Mouse (Mus musculus): ENCODE measurements around the gene Gpd1.
"Not testable (repeated sequence)": the region's sequence is repeated elsewhere in the genome, so short reads cannot be mapped to it uniquely, and the experiment has no call there.

Gene Gpd1

DNA sequence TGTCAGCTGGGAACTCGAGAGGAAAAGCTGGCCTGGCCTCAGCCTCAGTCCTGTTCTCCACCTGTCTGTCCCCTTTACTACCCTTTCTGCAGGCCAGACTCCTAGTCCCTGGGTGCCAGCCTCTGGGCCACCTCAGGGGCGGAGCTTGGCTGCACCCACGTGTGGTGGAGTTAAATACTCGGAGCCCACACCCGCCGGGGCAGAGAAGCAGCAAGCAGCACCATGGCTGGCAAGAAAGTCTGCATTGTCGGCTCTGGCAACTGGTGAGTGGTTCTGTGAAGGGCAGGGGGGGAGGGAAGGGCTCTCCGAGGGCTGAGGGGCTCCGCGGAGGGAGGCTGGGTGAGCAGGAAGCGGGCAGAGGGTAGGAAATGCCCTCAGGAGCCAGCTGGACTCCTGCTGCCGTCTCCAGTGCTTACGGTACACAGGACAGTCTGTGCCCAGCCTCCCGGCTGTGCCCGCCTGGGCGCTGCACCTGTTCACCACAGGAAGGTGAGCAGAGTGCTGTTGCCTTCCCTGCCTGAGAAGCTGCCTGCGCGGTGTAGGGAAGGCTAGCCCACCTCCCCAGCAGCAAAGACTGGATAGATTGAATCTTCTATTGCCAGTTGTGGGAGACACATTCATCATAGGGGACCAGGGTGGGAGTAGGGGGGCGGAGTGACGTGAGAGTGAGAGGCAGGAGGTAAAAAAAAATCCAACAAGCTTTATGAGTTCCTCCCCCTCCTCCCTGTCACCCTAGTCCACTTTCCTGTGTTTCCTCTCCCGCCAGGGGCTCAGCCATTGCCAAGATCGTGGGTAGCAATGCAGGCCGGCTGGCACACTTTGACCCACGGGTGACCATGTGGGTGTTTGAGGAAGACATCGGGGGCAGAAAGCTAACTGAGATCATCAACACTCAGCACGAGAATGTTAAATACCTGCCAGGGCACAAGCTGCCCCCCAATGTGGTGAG is at the start of gene Gpd1:
TSS of gene Gpd1 (plus strand) at position 130 of the 949 bp plus-strand sequence.
- peak in 1 of 2 experiments; percentile 24 for DNase-seq

GRCm38 (mm10) chr15:99667544-99667943 is 49.8 kb upstream of the Gpd1 start:
- DNase-seq: no peak

- DNase-seq: peak; percentile 67 to 69
Measured at GRCm38 (mm10) chr15:99668881-99669280, 48.4 kb upstream of the Gpd1 start.

DNA sequence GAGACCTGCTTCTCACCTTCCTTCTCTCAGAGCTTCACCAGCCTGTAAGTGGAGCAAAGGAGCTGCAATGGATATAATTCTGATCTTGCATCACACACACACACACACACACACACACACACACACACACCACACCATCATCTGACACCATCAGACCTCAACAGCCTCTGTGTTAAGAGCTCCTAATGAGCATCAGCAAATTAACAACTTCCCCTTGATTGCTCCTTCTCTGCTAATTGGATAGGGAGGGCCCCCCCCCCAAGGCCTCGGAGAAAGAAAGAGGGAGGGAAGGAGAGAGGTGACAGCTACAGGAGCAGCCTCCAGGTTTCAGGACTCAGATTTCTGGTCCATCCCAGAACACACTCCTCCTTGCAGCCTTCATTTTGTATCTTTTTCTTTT is 47.9 kb upstream of the Gpd1 start:
- no peak for DNase-seq

DNA sequence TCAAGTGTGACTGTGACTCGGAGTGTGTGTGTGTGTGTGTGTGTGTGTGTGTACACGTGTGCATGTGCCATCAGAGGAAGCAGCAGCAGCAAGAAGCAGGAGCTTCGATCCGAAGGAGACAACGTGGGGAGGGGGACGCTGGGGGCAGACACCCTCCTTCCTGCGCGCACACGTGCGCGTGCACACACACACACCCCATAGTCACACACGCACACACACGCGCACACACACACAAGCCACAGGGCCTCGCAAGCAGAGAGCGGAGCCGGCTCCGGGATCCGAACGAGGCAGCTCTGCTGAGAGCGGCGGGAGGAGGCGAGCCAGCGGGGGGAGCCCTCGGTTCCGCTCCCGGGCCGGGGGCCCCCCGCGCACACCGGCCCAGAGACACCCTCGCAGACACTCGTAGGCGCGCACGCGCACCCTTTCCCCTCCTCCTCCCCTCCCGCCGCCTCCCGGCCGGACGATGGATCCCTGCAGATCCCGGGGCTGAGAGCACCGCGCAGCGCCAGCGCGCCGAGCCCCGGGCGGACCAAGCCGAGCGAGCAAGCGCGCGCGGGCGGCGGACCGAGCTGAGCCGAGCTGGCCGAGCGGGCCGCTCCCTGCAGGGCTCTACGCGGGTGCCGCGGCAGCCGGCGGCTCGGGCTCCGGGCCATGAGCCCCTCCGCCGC is 47.0 kb upstream of the Gpd1 start, which contains the start of gene Asic1:
TSS of gene Asic1 (plus strand) at position 215 of the 668 bp plus-strand sequence.
- DNase-seq: peak; percentile 9 to 30

GRCm38 (mm10) chr15:99670964-99671670 is 46.2 kb upstream of the Gpd1 start:
- no peak for DNase-seq

GRCm38 (mm10) chr15:99671783-99672182 is 45.5 kb upstream of the Gpd1 start:
- no peak for DNase-seq

DNA sequence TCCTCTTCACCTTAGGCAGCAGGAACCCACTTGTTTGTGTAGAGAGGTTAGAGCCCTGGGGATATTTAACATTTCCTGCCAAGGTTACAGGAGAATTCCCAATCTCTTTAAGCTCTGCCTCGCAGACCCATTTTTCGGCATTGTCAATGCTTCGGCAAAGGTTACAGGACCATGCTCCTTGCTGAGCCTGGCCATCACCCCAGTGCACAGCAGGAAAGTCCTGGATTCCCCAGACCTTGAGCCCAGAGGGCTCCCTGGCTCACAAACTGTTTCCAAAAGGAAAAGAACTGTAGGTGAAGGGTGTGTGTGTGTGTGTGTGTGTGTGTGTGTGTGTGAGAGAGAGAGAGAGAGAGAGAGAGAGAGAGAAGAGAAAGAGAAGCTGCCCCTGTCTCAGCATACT is 42.4 kb upstream of the Gpd1 start:
- DNase-seq: no peak

DNA sequence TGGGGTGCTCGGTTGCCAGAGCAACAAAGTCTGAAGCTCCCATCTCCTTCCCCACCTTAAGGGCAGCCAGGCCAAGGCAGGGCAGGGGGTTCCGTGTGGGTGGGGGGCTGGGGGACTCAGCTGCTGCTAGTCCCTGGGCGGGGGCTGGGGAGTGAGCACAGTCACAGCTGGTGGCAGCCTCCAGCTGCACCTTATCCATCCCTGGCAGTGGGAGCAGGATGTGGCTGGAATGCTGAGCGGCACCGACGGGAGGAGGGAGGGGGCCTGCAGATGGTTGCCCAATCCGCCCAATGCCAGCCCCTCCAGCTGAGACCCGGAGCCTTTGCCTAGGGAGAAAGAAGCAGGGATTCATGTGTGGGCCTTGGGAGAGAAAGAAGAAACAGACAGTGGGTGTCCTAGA is 40.2 kb upstream of the Gpd1 start:
- DNase-seq: no peak

- DNase-seq: peak; percentile 35 to 51
Measured at GRCm38 (mm10) chr15:99678063-99678800, 39.1 kb upstream of the Gpd1 start.

- no peak for DNase-seq
Measured at GRCm38 (mm10) chr15:99679008-99679407, 38.3 kb upstream of the Gpd1 start.

GRCm38 (mm10) chr15:99682880-99683279 is 34.4 kb upstream of the Gpd1 start:
- no peak for DNase-seq

GRCm38 (mm10) chr15:99684156-99684555 is 33.2 kb upstream of the Gpd1 start:
- DNase-seq: no peak

DNA sequence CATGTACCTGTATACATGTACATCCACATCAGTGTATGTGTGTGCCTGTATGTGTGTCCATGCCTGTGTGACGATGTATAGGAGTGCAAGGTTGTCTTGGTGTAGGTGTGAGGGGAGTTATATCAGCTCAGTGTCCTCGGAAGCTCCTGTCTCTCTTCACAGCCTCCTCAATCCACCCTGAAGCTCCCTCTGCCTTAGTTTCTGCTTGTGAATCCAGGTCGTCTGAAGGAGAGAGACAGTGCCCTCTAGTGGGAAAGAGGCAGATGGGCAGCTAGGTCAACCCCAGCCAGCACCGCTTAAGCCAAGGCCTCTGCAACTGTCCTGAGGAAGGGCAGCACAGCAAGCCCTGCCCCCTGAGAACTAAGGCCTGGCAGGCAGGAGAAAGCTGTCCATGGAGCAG is 28.6 kb upstream of the Gpd1 start:
- DNase-seq: peak in 1 of 2 experiments; percentile 30

GRCm38 (mm10) chr15:99690924-99691323 is 26.4 kb upstream of the Gpd1 start:
- no peak for DNase-seq

DNA sequence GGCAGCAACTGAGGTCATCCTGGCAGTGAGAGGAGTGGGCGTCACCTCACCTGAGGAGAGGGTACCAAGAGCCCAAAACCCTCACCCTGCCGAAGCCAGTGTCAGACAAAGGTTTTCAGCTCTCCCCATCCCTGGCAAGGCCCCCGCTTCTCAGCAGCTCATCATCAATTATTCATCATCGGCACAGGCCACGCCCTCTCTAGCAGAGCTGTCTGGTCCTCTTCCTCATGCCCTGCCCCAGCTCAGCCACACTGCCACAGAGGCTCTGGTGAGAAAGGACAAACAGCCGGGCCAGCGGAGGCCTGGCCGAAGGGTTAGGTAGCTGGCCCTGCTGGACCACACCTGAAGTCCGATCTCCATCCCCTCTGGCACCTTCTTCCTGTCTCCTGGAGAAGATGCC is 25.3 kb upstream of the Gpd1 start:
- DNase-seq: no peak

- no peak for DNase-seq
Measured at GRCm38 (mm10) chr15:99697309-99697708, 20.0 kb upstream of the Gpd1 start.

DNA sequence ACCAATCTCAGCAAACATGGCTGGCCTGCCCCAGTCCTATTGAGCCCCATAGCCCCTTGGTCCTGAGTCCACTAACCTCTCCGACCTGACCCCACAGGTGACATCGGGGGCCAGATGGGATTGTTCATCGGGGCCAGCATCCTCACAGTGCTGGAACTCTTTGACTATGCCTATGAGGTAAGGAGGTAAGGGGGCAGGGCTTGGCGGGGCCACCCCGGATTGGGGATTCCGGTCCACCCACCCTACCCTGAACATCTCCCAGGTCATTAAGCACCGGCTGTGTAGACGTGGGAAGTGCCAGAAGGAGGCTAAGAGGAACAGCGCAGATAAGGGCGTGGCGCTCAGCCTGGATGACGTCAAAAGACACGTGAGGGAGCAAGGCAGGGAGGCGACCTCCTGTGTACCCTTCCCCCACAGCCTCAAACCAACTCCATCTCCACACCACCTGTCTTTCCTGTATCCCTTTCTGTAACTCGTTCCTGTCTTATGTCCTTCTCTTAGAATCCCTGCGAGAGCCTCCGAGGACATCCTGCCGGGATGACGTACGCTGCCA is 18.7 kb upstream of the Gpd1 start:
- no peak for DNase-seq

DNA sequence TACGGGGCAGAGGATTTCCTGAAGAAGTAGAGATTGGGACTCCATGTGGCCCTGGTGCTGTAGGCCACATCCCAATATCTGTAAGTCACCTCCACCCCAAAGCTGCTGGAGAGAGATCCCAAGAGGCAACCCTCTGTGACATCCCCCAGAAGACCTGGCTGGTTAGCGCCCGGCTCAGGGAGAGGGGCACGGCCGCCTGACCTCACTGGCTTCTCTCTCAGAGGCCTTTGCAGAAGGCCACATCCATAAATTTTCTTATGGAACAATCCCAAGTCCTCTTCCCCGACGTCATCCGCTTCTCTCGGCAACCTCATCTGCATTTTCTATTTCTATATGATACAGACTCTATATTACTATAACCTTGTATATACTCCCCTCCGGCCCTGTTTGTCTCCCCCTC is 17.6 kb upstream of the Gpd1 start:
- no peak for DNase-seq

- no peak for DNase-seq
Measured at GRCm38 (mm10) chr15:99700219-99701106, 16.9 kb upstream of the Gpd1 start.

- not testable (repeated sequence) for DNase-seq
Measured at GRCm38 (mm10) chr15:99701640-99701998, 15.7 kb upstream of the Gpd1 start.
